Mouse (Mus musculus) small intestine, adult 2 months (tissue): ENCODE measurements around the gene Gm28035.

Experiments used
- CTCF ChIP-seq: fragments of 200-500 bp; IDR thresholded peaks from 2 replicates; pipeline ENCODE4 v1.5.1; 2012; ENCODE audit warnings: low read depth, mild to moderate bottlenecking, control low read depth, inconsistent platforms, low read length, moderate library complexity, mixed read lengths; ENCODE audit not compliant: insufficient replicate concordance, insufficient read length; ENCODE audit errors: extremely low read depth
- POLR2A ChIP-seq: fragments of 200-500 bp; IDR thresholded peaks from 2 replicates; pipeline ENCODE4 v1.6.1; 2012; ENCODE audit warnings: low read depth, mild to moderate bottlenecking, control low read depth, inconsistent platforms, low read length, moderate library complexity

DNA sequence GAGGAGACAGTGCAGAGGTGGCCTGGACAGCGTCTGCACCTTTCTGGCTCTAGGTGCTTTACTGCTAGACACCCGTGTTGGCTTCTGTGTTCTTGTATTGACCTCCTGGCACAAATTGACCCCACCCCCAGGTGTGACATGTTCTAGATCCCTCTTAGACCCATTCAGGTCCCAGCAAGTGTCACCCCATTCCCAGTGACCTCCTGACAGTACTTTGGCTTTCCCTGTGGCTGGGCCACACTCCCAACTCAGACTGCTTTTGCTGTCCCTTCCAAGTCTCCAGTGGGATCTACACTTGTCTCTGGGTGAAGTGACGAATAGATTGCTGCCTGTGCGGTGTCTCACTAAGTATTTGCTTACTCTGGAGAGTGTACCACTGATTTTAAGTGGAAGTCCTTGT is 33.0 kb upstream of the Gm28035 start:
- TF ChIP-seq CTCF: no peak
- TF ChIP-seq POLR2A: no peak
